Mouse (Mus musculus) forebrain, postnatal 0 days (tissue): ENCODE results near the gene Rbfox3. TPM values are rescaled to one million over a fixed set of nuclear protein-coding genes. Genes with fewer than 3 reads are reported as not detected.

Source experiments
- ATAC-seq: fragments of 200-750 bp; cut with Nextera tagmentation; 2 replicates; pipeline ENCODE4 v1.8.0; 2017; ENCODE audit warnings: mild to moderate bottlenecking, moderate library complexity
- DNase-seq: peaks from one replicate; pipeline ENCODE4 v3.0.0-alpha.2; 2015
- H3K27ac ChIP-seq: fragments of 300-500 bp; sonication (generic); 2 replicates; pipeline ENCODE4 v1.5.1; 2014; ENCODE audit warnings: low read depth, mild to moderate bottlenecking, antibody characterized with exemption, low read length, moderate library complexity, mixed read lengths
- H3K27me3 ChIP-seq: fragments of 300-500 bp; sonication (generic); 2 replicates; pipeline ENCODE4 v1.6.1; 2014; ENCODE audit warnings: mild to moderate bottlenecking, low read length, mixed read lengths; ENCODE audit not compliant: insufficient read depth
- H3K36me3 ChIP-seq: fragments of 300-500 bp; sonication (generic); 2 replicates; pipeline ENCODE4 v1.6.1; 2014; ENCODE audit warnings: mild to moderate bottlenecking, moderate library complexity; ENCODE audit not compliant: insufficient read depth
- H3K4me1 ChIP-seq: fragments of 300-500 bp; sonication (generic); 2 replicates; pipeline ENCODE4 v1.6.1; 2014; ENCODE audit warnings: antibody characterized with exemption; ENCODE audit not compliant: insufficient read depth
- H3K4me2 ChIP-seq: fragments of 300-500 bp; sonication (generic); 2 replicates; pipeline ENCODE4 v1.6.1; 2014; ENCODE audit warnings: low read depth, mild to moderate bottlenecking, moderate library complexity
- H3K4me3 ChIP-seq: fragments of 300-500 bp; sonication (generic); 2 replicates; pipeline ENCODE4 v1.5.1; 2014; ENCODE audit warnings: low read depth, low read length, mixed read lengths
- H3K9ac ChIP-seq: fragments of 300-500 bp; sonication (generic); 2 replicates; pipeline ENCODE4 v1.6.1; 2014; ENCODE audit warnings: mild to moderate bottlenecking
- H3K9me3 ChIP-seq: fragments of 300-500 bp; sonication (generic); 2 replicates; pipeline ENCODE4 v1.6.1; 2016; ENCODE audit warnings: low read length
- CTCF ChIP-seq: sonication (generic); IDR thresholded peaks from 2 replicates; pipeline ENCODE4 v1.5.1; 2016; ENCODE audit warnings: antibody characterized with exemption, control low read depth, low read depth
- WGBS: fragments of 180-500 bp; shearing (Covaris S2); extraction: QIAGEN DNeasy Blood & Tissue Kit; methylation state at CpG from one replicate; pipeline ENCODE4 v1.1.7; 2014; 5-methylcytosine and 5-hydroxymethylcytosine counted together
- polyA plus RNA-seq: library from polyadenylated mRNA; unstranded; fragments of >200 nt; fragmentation: Nextera tagmentation; extraction: Ambion mirVana; gene quantifications from 2 replicates; pipeline ENCODE4 v1.2.1, GENCODE M21; 2015
- total RNA-seq: library from RNA; depleted of rRNA; stranded (reverse); fragments of >200 nt; gene quantifications from 2 replicates; pipeline ENCODE4 v1.2.3, GENCODE M21; 2014

Gene Rbfox3
- total and polyA plus RNA-seq, 2 experiments from 2014 or later: 37.3 to 82.3 TPM

DNA sequence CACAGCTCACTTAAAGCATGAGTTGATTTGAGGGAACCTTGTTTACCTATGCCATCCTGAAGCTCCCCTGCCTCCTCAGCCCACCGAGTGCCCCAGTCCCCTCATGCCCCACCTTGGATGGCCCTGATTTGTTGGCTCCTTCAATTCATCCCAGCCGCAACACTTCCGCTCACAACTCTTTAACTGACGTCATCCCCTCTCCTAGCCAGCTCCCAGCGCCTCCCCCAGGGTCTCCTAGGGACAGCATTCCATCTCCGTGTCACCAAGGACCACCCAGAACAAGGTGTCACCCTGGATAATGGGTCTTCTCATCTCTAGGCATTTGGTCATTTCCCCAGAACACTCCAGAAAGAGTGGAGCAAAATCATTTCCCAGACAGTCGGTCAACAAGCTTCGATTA lies 188.2 kb downstream of the Rbfox3 start:
- no peak overlapping the region for H3K4me2 ChIP-seq
- no peak for TF ChIP-seq CTCF

DNA sequence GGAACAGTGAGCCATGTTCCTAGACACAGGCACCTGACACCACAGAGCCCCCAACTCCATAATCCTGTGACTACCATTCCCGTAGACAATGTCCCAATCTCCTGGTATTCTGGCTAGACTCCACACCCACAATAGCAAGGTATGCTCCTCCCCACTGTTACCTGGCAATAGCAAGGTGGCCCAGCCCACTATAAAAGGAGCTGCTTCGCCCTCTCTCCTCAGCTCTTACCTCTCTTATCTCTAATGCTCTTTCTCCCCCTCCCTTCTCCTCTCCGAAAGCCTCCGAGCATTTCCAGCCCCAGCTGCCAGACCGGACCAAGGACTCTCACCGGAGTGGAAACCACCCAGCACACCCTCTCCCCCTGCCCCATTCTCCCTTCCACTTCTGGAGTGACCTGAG lies 189.5 kb downstream of the Rbfox3 start:
- H3K27me3 ChIP-seq: no peaks in the 10 kb centered on the region
- no peaks in the 10 kb centered on the region for H3K4me1 ChIP-seq
- 61% methylated on average over 6 of the region's 6 CpGs for WGBS
- H3K4me3 ChIP-seq: no peak overlapping the region
- DNase-seq: no peak
- no peaks in the 10 kb centered on the region for H3K36me3 ChIP-seq
- no peak overlapping the region for H3K9ac ChIP-seq
- no peak overlapping the region for H3K4me2 ChIP-seq
- ATAC-seq: no peak
- no peaks in the 10 kb centered on the region for H3K9me3 ChIP-seq
- TF ChIP-seq CTCF: no peak
- no peak overlapping the region for H3K27ac ChIP-seq

More for the DNA sequence above, 188.2 kb downstream of the Rbfox3 start:
- no peak for ATAC-seq
- Histone ChIP-seq H3K4me3 (no peak overlapping the region), H3K9ac (no peak overlapping the region), H3K4me1 (no peaks in the 10 kb centered on the region), H3K27me3 (no peaks in the 10 kb centered on the region), H3K36me3 (no peaks in the 10 kb centered on the region), H3K27ac (no peak overlapping the region), H3K9me3 (no peaks in the 10 kb centered on the region)
- 70% methylated on average over 8 of the region's 8 CpGs for WGBS
- no peak for DNase-seq

DNA sequence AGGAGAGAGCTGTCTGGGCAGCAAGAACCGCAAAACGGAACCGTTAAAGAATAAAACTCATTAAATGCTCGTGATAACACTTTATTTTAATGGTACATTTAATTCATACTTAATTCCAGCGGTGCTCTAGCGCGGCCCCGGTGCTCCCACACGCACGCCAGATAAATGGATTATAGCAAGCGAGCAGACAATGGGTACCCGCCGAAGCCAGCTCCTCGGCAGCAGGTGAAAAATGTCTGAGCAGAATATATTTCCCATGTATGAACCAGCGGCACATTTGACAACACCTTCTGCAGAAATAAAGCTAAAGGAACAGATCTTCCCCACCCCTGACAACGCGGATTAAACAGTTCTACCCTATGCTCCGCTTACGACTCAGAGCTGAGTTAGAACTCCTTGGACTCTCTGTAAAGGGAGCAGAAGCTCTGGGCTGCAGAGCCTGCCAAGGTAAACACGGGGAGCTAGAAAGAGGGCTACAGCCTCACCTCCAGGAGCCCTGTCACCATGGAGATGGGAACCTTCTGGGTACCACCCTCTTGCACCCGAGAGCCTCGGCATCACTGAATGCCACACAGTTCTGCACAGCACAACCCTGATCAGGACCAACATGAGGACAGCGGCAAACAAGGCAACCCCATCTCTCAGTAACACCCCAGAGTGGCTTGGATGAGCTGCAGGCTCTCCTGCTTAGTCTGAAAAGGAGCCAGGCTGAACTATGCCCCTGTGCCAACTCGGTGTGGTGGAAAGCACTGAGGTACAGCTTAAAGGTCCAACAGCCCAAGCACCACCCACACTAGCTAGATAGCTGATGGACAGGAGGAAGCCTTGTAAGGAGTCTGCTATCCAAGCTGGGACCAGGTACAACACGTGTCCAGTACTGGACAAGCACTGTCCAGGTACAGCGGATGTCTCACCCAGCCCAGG lies 196.5 kb downstream of the Rbfox3 start:
- no peak overlapping the region; the same call in 1 of the 2 replicates for H3K9ac ChIP-seq
- H3K4me1 ChIP-seq: peaks cover 10% of the 10 kb centered on the region; the same call in 1 of the 2 replicates
- no peak overlapping the region for H3K27ac ChIP-seq
- ATAC-seq (peak; percentile 48; the same call in 1 of the 2 replicates), DNase-seq (no peak)
- H3K9me3 ChIP-seq: no peaks in the 10 kb centered on the region
- H3K4me2 ChIP-seq: no peak overlapping the region
- H3K27me3 ChIP-seq: no peaks in the 10 kb centered on the region
- TF ChIP-seq CTCF: no peak
- 52% methylated on average over 26 of the region's 26 CpGs for WGBS
- H3K36me3 ChIP-seq: no peaks in the 10 kb centered on the region
- no peak overlapping the region for H3K4me3 ChIP-seq

DNA sequence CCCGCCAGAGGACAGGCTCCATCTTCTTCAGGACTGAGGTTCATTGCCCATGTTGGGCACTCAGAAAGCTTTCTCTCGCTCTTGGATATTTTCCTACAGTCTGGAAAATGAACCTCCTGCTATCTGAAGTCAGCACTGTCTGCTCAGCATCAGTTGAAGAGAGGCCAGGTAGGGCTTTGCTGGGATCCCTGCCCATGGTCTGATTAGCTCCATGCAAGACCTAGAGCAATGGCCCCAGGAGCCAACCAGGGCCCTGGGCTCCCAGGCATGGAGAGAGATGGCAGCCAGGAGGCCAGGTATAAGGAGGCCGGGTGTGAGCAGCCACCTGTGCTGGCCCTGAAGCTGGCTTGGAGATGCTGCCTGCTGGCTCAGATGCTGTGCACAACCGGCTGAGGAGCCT lies 198.6 kb downstream of the Rbfox3 start:
- no peak for TF ChIP-seq CTCF
- DNase-seq (no peak), ATAC-seq (no peak)
- 61% methylated on average over 4 of the region's 4 CpGs for WGBS
- Histone ChIP-seq H3K36me3 (no peaks in the 10 kb centered on the region), H3K4me2 (no peak overlapping the region), H3K9ac (no peak overlapping the region), H3K4me1 (peaks cover 10% of the 10 kb centered on the region; the same call in 1 of the 2 replicates), H3K4me3 (no peak overlapping the region), H3K27me3 (no peaks in the 10 kb centered on the region), H3K27ac (peak overlapping the region; percentile 6; the same call in 1 of the 2 replicates), H3K9me3 (no peaks in the 10 kb centered on the region)

DNA sequence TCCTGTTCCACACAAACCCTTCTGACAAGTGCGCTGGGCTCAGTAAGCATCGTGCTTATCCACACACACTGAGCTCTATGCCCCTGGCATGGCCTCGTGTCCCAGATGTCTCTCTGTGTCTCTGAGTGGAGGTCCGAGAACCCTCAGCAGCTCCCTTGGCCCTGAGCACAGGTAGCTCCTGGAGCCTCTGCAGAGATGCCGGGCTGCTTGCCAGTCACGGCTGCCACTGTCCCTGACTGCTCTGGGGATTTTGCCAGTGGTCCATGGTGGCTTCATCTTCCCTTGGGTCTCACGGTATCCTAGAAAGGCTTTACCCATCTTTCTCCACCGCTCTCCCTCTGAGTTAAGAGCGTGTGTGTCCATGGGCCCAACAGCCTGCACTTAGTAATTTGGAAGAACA lies 199.3 kb downstream of the Rbfox3 start:
- Histone ChIP-seq H3K9ac (no peak overlapping the region), H3K4me1 (peaks cover 10% of the 10 kb centered on the region; the same call in 1 of the 2 replicates), H3K4me3 (no peak overlapping the region), H3K36me3 (no peaks in the 10 kb centered on the region), H3K27me3 (no peaks in the 10 kb centered on the region), H3K9me3 (no peaks in the 10 kb centered on the region), H3K4me2 (no peak overlapping the region), H3K27ac (no peak overlapping the region)
- TF ChIP-seq CTCF: no peak
- ATAC-seq (no peak), DNase-seq (no peak)
- 67% methylated on average over 9 of the region's 9 CpGs for WGBS

DNA sequence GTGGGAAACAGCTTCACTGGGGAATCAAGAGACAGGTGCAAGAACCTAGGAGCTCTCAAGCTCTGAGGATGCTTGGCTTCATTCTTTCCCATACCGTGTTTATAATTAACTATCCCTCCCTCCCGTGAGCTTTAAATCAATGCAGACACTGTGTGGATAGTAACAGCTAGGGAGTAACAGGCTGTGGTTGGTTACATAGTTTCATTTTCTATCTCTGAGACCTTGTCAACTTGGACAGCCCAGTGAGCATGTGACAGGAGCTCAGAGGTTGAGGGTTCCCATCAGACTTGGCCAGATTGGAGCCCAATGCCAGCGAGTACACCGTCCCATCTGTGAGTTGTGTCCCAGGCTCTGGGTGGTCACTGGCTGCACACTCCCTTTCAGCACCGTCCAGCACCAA lies 201.4 kb downstream of the Rbfox3 start:
- no peaks in the 10 kb centered on the region for H3K9me3 ChIP-seq
- H3K4me2 ChIP-seq: no peak overlapping the region
- H3K27me3 ChIP-seq: no peaks in the 10 kb centered on the region
- no peak for TF ChIP-seq CTCF
- H3K4me3 ChIP-seq: no peak overlapping the region
- no peaks in the 10 kb centered on the region for H3K36me3 ChIP-seq
- ATAC-seq (no peak), DNase-seq (no peak)
- no peak overlapping the region for H3K27ac ChIP-seq
- peaks cover 10% of the 10 kb centered on the region; the same call in 1 of the 2 replicates for H3K4me1 ChIP-seq
- 81% methylated on average over 5 of the region's 5 CpGs for WGBS
- no peak overlapping the region for H3K9ac ChIP-seq

DNA sequence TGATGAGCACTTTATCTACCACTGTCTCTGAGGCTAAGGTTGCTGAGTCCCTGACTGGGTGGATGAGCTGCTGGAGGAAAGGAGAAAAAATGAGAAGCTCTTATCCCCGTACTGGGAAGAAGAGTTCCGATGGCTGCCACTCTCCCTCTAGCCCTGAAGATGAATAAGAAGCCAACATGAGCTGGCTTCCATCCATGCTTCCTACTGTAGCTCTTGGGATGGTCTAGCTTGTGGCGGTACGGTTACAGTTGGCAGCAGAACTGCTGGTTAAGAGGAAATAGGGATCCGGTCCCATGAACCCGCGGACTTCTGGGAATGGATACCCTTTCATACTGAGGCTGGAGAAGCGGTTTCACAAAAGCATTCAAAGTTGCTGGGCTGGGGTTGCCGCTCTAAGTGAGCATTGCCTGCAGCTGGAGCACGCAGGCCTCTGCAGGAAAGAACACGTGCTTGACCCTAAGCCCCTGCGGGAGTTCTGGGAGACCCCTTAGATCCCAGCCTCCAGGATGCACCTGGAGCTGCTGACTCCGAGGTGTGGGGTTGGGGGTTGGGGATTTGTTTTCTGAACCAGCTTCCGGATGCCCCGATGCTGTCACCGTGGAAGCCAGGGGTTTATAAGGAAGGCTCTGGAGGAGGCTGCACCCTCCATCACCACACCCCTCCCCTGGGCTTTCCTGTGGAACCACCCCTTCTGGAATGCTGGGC lies 215.0 kb downstream of the Rbfox3 start:
- DNase-seq: no peak
- no peak overlapping the region for H3K27ac ChIP-seq
- H3K4me2 ChIP-seq: no peak overlapping the region
- H3K4me1 ChIP-seq: no peaks in the 10 kb centered on the region; the same call in 1 of the 2 replicates
- no peak for TF ChIP-seq CTCF
- no peaks in the 10 kb centered on the region for H3K36me3 ChIP-seq
- 51% methylated on average over 16 of the region's 16 CpGs for WGBS
- H3K27me3 ChIP-seq: no peaks in the 10 kb centered on the region
- no peaks in the 10 kb centered on the region for H3K9me3 ChIP-seq
- H3K4me3 ChIP-seq: no peak overlapping the region
- no peak overlapping the region for H3K9ac ChIP-seq
- ATAC-seq: no peak
